Mouse (Mus musculus): ENCODE results near the gene Upp1. TPM values are rescaled to one million over a fixed set of nuclear protein-coding genes. Genes with fewer than 3 reads are reported as not detected.

Gene Upp1
- polyA plus RNA-seq (2021; fragmentation: Nextera tagmentation), result 4.2 and 4.9 TPM in 2 replicates
- long read RNA-seq, experiment 1, transcript Upp1-202 (9 exons, 1,157 nt), result major isoform, 5 of 13 reads
- long read RNA-seq, experiment 1, partial matches to known transcripts, result 0 of 13 reads
- long read RNA-seq, experiment 1, other reads (novel, unspliced or antisense), result 2 of 13 reads
- long read RNA-seq, experiment 2, partial matches to known transcripts, result 1 of 4 reads
- long read RNA-seq, experiment 2, other reads (novel, unspliced or antisense), result 1 of 4 reads

GRCm38 (mm10) chr11:9118050-9118420, at the start of gene Upp1:
TSS of gene Upp1 (plus strand) at chr11:9118103.

Other genes starting within 250 kb of the Upp1 start
- not detected in 2 replicates for gene Pkd1l1, start 144.8 kb upstream of the Upp1 start, polyA plus RNA-seq (2021; fragmentation: Nextera tagmentation)
- 4.9 and 6.1 TPM in 2 replicates for gene Hus1, start 106.9 kb upstream of the Upp1 start, polyA plus RNA-seq (2021; fragmentation: Nextera tagmentation)
- 1.0 and 1.3 TPM in 2 replicates for gene Gm11992, start 69.5 kb upstream of the Upp1 start, polyA plus RNA-seq (2021; fragmentation: Nextera tagmentation)
- gene Sun3, start 69.1 kb upstream of the Upp1 start, polyA plus RNA-seq (2021; fragmentation: Nextera tagmentation), result 0.17 and 0.21 TPM in 2 replicates
- gene Abca13, start 73.8 kb downstream of the Upp1 start, polyA plus RNA-seq (2021; fragmentation: Nextera tagmentation), result 0.01 TPM in 1 of 2 replicates, not detected in the other

All from left cerebral cortex, adult 6 months (tissue).